Mouse (Mus musculus): ENCODE data around the gene Slc22a14.

GRCm38 (mm10) chr9:119258128-119258527 is 107.2 kb downstream of the Slc22a14 start:
- TF ChIP-seq POLR2A (IDR thresholded peaks at IDR 0.05; ENCODE audit: borderline replicate concordance, extremely low read depth, insufficient read depth, insufficient read length, poor library complexity, severe bottlenecking), result no peak
- TF ChIP-seq CTCF (IDR thresholded peaks at IDR 0.05; ENCODE audit: borderline replicate concordance, extremely low read depth, insufficient read depth, insufficient read length), result no peak

Data from brain, embryonic 14.5 days (tissue).